Mouse (Mus musculus): ENCODE measurements around the gene Tex46. TPM values are rescaled to one million over a fixed set of nuclear protein-coding genes. Genes with fewer than 3 reads are reported as not detected.

The Tex46 gene
- polyA plus RNA-seq (2016; fragmentation: Nextera tagmentation; extraction: Ambion mirVana), result not detected in 2 replicates

DNA sequence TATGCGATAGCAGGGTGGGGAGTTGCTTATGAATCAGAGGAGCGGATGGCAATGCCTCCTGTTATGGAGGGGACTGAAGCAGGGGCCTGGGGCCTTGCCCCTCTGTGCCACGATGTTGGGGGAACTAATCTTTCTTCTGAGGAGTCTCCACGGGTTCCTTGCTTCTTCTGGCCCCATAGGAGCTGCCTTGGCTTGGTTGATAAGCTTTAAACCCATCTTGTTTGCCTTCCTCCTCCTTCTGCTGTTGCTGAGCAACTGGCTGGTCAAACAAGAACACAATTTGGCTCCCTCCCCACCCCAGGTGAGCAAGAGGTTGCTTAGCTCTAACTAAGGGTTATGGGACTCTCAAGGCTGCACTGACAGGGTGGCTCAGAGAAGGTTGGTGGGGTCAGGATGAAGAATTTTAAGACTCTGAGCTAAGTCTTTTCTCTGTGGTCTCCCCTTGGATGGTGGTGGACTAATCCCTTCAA lies at the start of gene Tex46:
Gene Tex46, plus strand, starts transcription at position 51 of the 470 bp plus-strand sequence.
- H3K27me3 ChIP-seq, result no peaks in the 10 kb centered on the region
- no peak for ATAC-seq (ENCODE audit: low FRiP score)
- no peak within 1 kb of the TSS for H3K4me2 ChIP-seq (replicated peaks)
- H3K27ac ChIP-seq, result no peak within 1 kb of the TSS
- H3K4me1 ChIP-seq, result no peaks in the 10 kb centered on the region
- H3K36me3 ChIP-seq, result no peaks in the 10 kb centered on the region
- 67% methylated on average over 4 of the region's 4 CpGs for WGBS
- H3K4me3 ChIP-seq, result no peak within 1 kb of the TSS
- H3K9ac ChIP-seq, result no peak within 1 kb of the TSS
- H3K9me3 ChIP-seq (replicated peaks), result no peaks in the 10 kb centered on the region

DNA sequence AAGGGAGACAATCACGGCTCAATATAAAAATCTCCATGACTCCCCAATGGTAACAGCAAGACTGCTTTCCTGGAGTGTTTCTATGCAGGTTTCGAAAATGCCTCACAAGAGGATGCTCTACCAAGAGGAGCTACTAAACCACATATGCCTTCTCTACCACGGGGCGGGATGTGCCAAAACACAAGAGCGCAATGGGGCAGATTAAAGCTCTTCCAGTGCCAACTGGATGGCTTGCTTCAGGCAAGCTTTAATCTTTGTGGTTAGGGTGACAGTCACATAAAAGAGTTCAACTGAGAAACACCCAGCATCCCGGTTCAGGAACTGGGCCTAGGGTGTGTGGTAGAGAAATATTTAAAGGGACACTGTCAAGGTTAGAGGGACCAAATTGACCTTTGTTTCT lies 47.5 kb upstream of the Tex46 start:
- H3K36me3 ChIP-seq, result peaks cover 78% of the 10 kb centered on the region
- no peaks in the 10 kb centered on the region for H3K27me3 ChIP-seq
- ATAC-seq (ENCODE audit: low FRiP score), result no peak
- no peaks in the 10 kb centered on the region for H3K9me3 ChIP-seq (replicated peaks)
- no peak overlapping the region for H3K4me2 ChIP-seq (replicated peaks)
- no peaks in the 10 kb centered on the region for H3K4me1 ChIP-seq
- WGBS, result 89% methylated on average over 6 of the region's 6 CpGs
- no peak overlapping the region for H3K9ac ChIP-seq
- H3K27ac ChIP-seq, result no peak overlapping the region
- H3K4me3 ChIP-seq, result no peak overlapping the region

DNA sequence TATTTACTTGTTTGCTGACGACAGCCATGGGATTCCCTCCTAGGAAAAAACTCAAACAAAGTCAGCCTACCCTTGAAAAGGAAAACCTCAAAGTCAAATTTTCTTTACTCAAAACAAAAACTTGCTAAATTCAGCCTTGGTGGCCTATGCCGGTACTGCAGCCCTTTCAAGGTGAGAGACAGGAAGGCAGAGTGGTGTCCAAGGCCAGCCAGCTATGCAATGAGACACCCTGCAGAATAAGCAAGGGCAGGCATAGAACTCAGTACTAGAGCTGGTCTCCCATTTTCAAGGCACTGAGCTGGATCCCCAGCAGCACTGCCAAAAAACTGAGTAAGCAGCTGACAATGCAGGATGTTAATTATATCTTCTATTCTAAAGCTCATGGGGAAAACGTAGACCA lies 41.6 kb upstream of the Tex46 start:
- Histone ChIP-seq H3K27ac (no peak overlapping the region), H3K4me1 (no peaks in the 10 kb centered on the region), H3K27me3 (no peaks in the 10 kb centered on the region), H3K9ac (no peak overlapping the region), H3K4me3 (no peak overlapping the region), H3K36me3 (peaks cover 72% of the 10 kb centered on the region), H3K9me3 (replicated peaks) (no peaks in the 10 kb centered on the region), H3K4me2 (replicated peaks) (no peak overlapping the region)
- WGBS, result 87% methylated on average over 3 of the region's 3 CpGs
- ATAC-seq (ENCODE audit: low FRiP score), result no peak

DNA sequence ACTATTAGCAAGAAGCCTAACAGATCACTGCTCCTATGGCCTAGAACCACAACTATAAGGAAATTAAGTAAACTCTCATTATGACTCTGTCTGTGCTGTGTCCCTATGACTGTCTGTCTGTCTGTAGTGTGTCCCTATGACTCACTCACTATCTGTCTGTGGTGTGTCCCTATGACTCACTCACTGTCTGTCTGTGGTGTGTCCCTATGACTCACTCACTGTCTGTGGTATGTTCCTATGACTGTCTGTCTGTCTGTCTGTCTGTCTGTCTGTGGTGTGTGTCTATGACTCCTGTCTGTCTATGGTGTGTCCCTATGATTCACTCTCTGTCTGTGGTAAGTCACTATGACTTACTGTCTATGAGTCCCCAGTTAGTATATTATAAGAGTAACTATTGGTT lies 40.2 kb upstream of the Tex46 start:
- Histone ChIP-seq H3K4me3 (no peak overlapping the region), H3K27me3 (no peaks in the 10 kb centered on the region), H3K9me3 (replicated peaks) (no peaks in the 10 kb centered on the region), H3K36me3 (peaks cover 60% of the 10 kb centered on the region), H3K9ac (no peak overlapping the region), H3K27ac (no peak overlapping the region), H3K4me1 (no peaks in the 10 kb centered on the region), H3K4me2 (replicated peaks) (no peak overlapping the region)
- ATAC-seq (ENCODE audit: low FRiP score), result no peak

DNA sequence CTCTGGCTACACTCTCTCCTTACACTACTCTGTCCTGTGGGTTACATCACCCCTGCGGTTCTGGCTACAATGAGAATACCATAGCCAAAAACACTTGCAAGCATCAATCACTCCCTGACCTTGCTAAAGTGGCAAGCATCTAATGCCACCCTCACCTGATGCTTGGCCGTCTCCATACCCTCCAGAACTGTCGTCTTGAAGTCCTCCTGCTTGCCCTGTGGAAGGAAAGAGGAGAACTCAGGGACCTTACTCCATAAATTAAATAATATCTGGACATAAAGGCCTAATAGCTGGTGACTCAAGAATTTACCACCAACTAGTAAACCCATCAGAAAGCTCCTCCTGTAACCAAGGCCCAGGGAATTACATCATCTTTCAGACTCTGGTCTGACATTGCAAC lies 28.4 kb upstream of the Tex46 start:
- H3K36me3 ChIP-seq, result 0 out of 2 replicates have a peak, but pooled peaks cover 4% of the 10 kb centered on the region
- H3K4me1 ChIP-seq, result peaks cover 11% of the 10 kb centered on the region; the same call in 1 of the 2 replicates
- ATAC-seq (ENCODE audit: low FRiP score), result no peak
- no peak overlapping the region for H3K4me2 ChIP-seq (replicated peaks)
- H3K4me3 ChIP-seq, result no peak overlapping the region
- WGBS, result 83% methylated on average over 3 of the region's 3 CpGs
- no peak overlapping the region for H3K27ac ChIP-seq
- no peaks in the 10 kb centered on the region for H3K9me3 ChIP-seq (replicated peaks)
- H3K27me3 ChIP-seq, result no peaks in the 10 kb centered on the region
- H3K9ac ChIP-seq, result no peak overlapping the region

DNA sequence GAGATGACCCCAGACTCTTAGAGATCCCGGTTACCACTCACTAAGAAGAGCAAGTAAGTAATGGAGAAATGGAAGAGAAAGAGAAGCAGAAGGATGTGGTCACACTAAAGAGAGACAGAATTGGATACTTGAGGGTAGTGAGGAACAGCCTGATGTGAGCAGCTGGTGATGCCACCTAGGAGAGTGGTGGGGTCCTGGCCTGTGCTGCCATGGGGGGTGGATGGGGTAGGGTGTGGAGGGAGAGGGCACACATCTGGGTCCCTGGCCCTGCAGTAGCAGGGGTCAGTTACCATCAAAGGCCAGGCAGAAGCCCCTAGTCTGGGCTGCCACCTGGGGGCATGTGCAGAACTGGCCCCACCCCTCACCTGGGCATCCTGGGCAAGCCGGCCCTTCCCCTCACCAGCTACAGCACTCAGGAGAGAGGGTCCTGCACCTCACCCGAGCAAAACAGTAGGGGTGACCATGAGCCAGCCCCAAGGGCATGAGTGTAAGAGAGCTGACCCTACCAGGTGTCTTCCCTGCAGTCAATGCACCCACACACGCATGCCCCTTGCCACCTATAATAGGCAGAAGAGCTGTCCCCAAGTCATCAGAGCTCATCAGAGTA lies 22.9 kb upstream of the Tex46 start:
- ATAC-seq (ENCODE audit: low FRiP score), result no peak
- 87% methylated on average over 4 of the region's 4 CpGs for WGBS

DNA sequence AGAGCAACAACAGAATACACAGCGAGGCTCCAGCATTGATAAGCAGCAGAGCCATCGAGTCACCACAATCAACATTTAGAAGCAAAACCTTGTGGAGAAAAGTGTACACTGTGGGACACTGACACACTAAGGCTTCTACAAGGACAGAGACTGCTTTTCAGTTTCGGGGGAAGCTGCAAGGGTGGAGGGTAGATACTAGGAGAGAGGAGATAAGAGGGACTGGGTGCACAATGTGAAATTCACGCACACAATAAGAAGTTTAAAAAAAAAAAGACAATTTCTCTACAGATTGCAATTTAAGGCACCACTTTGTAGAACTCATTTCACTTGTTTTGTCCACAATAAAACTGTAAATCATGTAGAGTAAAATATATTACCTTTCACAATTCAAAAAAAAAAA lies 22.2 kb upstream of the Tex46 start:
- Histone ChIP-seq H3K4me2 (replicated peaks) (no peak overlapping the region), H3K4me1 (peaks cover 21% of the 10 kb centered on the region), H3K36me3 (peaks cover 20% of the 10 kb centered on the region; the same call in 1 of the 2 replicates), H3K27ac (no peak overlapping the region), H3K27me3 (no peaks in the 10 kb centered on the region), H3K4me3 (no peak overlapping the region), H3K9me3 (replicated peaks) (no peaks in the 10 kb centered on the region), H3K9ac (no peak overlapping the region)
- no peak for ATAC-seq (ENCODE audit: low FRiP score)
- 91% methylated on average over 4 of the region's 4 CpGs for WGBS

More for the DNA sequence above, 22.9 kb upstream of the Tex46 start:
- Histone ChIP-seq H3K27ac (no peak overlapping the region), H3K9me3 (replicated peaks) (no peaks in the 10 kb centered on the region), H3K4me1 (peaks cover 23% of the 10 kb centered on the region), H3K4me3 (no peak overlapping the region), H3K36me3 (peaks cover 20% of the 10 kb centered on the region; the same call in 1 of the 2 replicates), H3K9ac (no peak overlapping the region), H3K4me2 (replicated peaks) (no peak overlapping the region), H3K27me3 (no peaks in the 10 kb centered on the region)

DNA sequence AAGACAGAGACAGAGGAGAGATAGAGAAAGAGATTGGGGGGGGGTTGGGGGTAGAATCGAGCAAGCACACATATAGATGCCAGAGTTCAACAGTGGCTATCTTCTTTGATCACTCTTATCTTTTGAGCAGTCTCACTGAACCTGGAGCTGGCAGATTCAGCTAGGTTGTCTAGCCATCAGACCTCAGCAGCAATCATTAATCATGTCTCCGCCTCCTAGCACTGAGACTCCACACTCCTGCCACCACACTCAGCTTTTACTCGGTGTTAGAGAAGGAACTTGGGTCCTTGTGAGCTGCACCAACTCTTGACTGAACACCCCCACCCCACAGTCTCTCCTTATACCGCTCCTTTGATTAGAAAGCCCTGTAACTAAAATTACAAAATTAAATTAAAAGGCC lies 18.1 kb upstream of the Tex46 start:
- H3K4me2 ChIP-seq (replicated peaks), result no peak overlapping the region
- no peaks in the 10 kb centered on the region for H3K27me3 ChIP-seq
- WGBS, result 68% methylated on average over 4 of the region's 4 CpGs
- H3K27ac ChIP-seq, result no peak overlapping the region
- H3K9me3 ChIP-seq (replicated peaks), result no peaks in the 10 kb centered on the region
- ATAC-seq (ENCODE audit: low FRiP score), result no peak
- peaks cover 20% of the 10 kb centered on the region; the same call in 1 of the 2 replicates for H3K36me3 ChIP-seq
- H3K4me3 ChIP-seq, result no peak overlapping the region
- H3K4me1 ChIP-seq, result peaks cover 22% of the 10 kb centered on the region
- no peak overlapping the region for H3K9ac ChIP-seq

DNA sequence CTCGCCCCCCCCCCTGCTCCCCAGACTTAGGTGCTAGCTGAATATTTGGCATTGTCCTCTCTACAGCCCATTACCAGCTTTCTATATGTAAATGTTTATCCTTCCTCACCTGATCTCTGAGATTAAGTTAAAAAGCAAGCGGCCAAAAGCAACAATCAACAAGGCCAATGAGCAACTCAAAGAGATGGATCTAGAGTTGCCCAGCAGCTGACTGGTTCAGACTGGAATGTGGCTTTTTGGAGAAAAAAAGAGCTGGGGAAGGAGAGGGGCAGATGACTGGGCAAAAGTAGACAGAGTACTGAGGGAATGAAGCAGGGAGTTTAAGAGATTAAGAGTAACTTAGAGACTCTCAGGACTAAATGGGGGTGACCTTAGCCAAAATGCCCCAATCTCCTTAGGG lies 16.2 kb upstream of the Tex46 start:
- H3K4me1 ChIP-seq, result peaks cover 20% of the 10 kb centered on the region
- no peaks in the 10 kb centered on the region for H3K9me3 ChIP-seq (replicated peaks)
- no peak overlapping the region for H3K4me2 ChIP-seq (replicated peaks)
- no peak overlapping the region for H3K4me3 ChIP-seq
- H3K27me3 ChIP-seq, result no peaks in the 10 kb centered on the region
- 90% methylated on average over 2 of the region's 2 CpGs for WGBS
- H3K27ac ChIP-seq, result no peak overlapping the region
- no peak for ATAC-seq (ENCODE audit: low FRiP score)
- H3K9ac ChIP-seq, result no peak overlapping the region
- H3K36me3 ChIP-seq, result peaks cover 13% of the 10 kb centered on the region; the same call in 1 of the 2 replicates

DNA sequence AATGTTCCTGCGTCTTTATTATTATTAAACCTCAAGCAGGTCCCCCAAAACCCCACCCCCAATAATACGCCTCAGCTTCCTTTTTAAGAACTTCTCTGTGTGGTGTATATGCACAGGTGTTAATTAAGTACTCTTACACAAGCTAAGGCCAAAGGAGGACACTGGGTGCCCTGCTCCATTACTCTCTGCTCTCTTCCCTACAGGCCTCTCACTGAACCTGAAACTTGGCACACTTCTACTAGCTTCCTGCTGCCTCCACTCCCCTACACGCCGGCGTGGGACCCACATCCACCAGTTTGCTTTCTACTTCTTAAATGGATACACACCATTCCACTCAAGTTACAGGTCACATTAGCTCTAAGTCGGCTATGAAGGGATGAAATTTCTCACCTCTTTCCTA lies 15.0 kb upstream of the Tex46 start:
- no peak overlapping the region for H3K4me3 ChIP-seq
- H3K36me3 ChIP-seq, result peaks cover 9% of the 10 kb centered on the region; the same call in 1 of the 2 replicates
- peaks cover 21% of the 10 kb centered on the region for H3K4me1 ChIP-seq
- 94% methylated on average over 6 of the region's 6 CpGs for WGBS
- no peak overlapping the region for H3K4me2 ChIP-seq (replicated peaks)
- no peaks in the 10 kb centered on the region for H3K9me3 ChIP-seq (replicated peaks)
- no peak for ATAC-seq (ENCODE audit: low FRiP score)
- H3K27ac ChIP-seq, result no peak overlapping the region
- no peak overlapping the region for H3K9ac ChIP-seq
- no peaks in the 10 kb centered on the region for H3K27me3 ChIP-seq

DNA sequence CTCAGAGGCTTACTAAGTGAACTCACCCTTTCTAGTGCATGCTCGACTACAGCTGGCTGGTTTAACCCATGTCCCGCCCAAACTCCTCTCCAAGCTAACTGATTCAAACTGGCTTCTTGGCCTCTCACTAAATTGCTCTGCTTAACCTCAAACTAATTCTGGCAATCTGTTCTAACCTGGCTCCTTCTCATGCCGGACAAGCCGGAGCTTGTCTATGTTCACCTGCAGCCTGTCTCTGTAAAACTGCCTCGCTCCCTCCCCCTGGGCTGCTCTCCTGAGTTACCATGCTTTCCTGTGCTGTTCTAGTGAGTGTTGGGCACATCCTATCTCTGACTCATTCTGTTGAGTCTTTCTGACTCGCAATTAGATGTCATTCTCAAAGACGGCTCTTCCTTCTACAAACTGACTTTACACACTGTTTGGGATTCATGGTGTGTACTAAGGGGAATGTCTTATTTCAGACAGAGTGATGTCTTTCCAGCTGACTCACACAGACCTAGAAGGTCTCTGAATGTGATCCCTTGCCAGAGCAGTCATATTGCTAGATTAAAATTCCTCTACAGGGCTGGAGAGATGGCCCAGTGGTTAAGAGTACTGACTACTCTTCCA lies 11.9 kb upstream of the Tex46 start:
- Histone ChIP-seq H3K9ac (no peak overlapping the region), H3K4me1 (peaks cover 28% of the 10 kb centered on the region), H3K4me2 (replicated peaks) (no peak overlapping the region), H3K36me3 (no peaks in the 10 kb centered on the region), H3K27ac (no peak overlapping the region), H3K27me3 (no peaks in the 10 kb centered on the region), H3K9me3 (replicated peaks) (no peaks in the 10 kb centered on the region), H3K4me3 (no peak overlapping the region)
- no peak for ATAC-seq (ENCODE audit: low FRiP score)
- WGBS, result 92% methylated on average over 7 of the region's 7 CpGs

DNA sequence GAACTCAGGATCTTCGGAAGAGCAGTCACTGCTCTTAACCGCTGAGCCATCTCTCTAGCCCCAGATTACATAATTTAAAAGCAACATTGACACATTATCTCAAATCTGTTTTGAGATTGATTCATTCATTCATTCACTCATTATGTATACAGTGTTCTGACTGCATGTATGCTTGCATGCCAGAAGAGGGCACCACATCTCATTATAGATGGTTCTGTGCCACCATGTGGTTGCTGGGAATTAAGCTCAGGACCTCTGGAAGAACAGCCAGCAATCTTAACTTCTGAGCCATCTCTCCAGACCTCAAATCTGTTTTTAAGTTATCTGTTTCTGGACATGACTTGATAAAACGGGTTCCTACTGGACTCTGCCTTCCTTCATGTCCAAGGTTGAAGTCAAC lies 10.4 kb upstream of the Tex46 start:
- no peak overlapping the region; the same call in 1 of the 2 replicates for H3K4me2 ChIP-seq (replicated peaks)
- no peak overlapping the region for H3K4me3 ChIP-seq

DNA sequence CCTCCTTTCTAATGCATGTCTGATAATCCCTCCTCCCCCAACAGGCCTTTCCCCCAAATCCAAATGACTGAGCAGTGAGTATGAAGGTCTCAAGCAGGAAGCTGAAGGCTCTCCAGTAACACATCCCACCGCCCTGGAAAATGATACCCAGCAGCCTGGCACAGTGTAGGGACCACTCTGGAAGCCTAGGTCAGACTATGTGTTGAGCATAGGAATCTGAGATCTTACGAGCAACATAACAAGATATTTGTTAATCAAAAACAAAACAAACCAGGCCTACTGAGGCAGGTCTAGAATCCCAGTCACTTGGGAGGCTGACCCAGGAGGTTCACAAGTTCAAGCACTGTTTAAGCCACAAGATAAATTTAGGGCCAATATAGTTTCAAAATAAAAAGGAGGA lies 9.7 kb upstream of the Tex46 start:
- no peaks in the 10 kb centered on the region for H3K9me3 ChIP-seq (replicated peaks)
- no peaks in the 10 kb centered on the region for H3K27me3 ChIP-seq
- peak overlapping the region; percentile 92 for H3K4me3 ChIP-seq
- no peak overlapping the region for H3K27ac ChIP-seq
- H3K4me2 ChIP-seq (replicated peaks), result peak overlapping the region; percentile 67
- H3K36me3 ChIP-seq, result no peaks in the 10 kb centered on the region
- H3K9ac ChIP-seq, result peak overlapping the region; percentile 100; the same call in 1 of the 2 replicates
- 86% methylated on average over 2 of the region's 2 CpGs for WGBS
- H3K4me1 ChIP-seq, result peaks cover 18% of the 10 kb centered on the region
- ATAC-seq (ENCODE audit: low FRiP score), result no peak

More for the DNA sequence above, 10.4 kb upstream of the Tex46 start:
- no peak for ATAC-seq (ENCODE audit: low FRiP score)
- Histone ChIP-seq H3K9ac (no peak overlapping the region), H3K9me3 (replicated peaks) (no peaks in the 10 kb centered on the region), H3K27ac (no peak overlapping the region), H3K36me3 (no peaks in the 10 kb centered on the region), H3K27me3 (no peaks in the 10 kb centered on the region), H3K4me1 (peaks cover 22% of the 10 kb centered on the region)
- 97% methylated on average over 3 of the region's 3 CpGs for WGBS
